Mouse (Mus musculus) intestine, postnatal 0 days (tissue): Measurements from ENCODE around the gene Hsd17b2. TPM values are rescaled to one million over a fixed set of nuclear protein-coding genes. Genes with fewer than 3 reads are reported as not detected.
A peak's percentile ranks its signal among the peaks of the same experiment; 100 is the strongest.

ENCODE experiments used
- ATAC-seq: fragments of 200-750 bp; cut with Nextera tagmentation; 2 replicates; pipeline ENCODE4 v1.8.0; 2017; ENCODE audit warnings: mild to moderate bottlenecking, moderate TSS enrichment, moderate library complexity
- H3K27ac ChIP-seq: fragments of 300-500 bp; sonication (generic); 2 replicates; pipeline ENCODE4 v1.5.1; 2014; ENCODE audit warnings: mild to moderate bottlenecking, low read depth, low read length, moderate library complexity
- H3K27me3 ChIP-seq: fragments of 300-500 bp; sonication (generic); replicated peaks from 2 replicates; pipeline ENCODE4 v1.6.1; 2014; ENCODE audit warnings: low read length, mixed read lengths; ENCODE audit not compliant: control insufficient read depth, insufficient read depth
- H3K36me3 ChIP-seq: fragments of 300-500 bp; sonication (generic); 2 replicates; pipeline ENCODE4 v1.6.1; 2014; ENCODE audit warnings: mild to moderate bottlenecking, moderate library complexity; ENCODE audit not compliant: control insufficient read depth, insufficient read depth
- H3K4me1 ChIP-seq: fragments of 300-500 bp; sonication (generic); replicated peaks from 2 replicates; pipeline ENCODE4 v1.6.1; 2014; ENCODE audit warnings: antibody characterized with exemption, low read length, mixed read lengths; ENCODE audit not compliant: control insufficient read depth, insufficient read depth
- H3K4me2 ChIP-seq: fragments of 300-500 bp; sonication (generic); replicated peaks from 2 replicates; pipeline ENCODE4 v1.6.1; 2014; ENCODE audit warnings: low read depth, mild to moderate bottlenecking, moderate library complexity
- H3K4me3 ChIP-seq: fragments of 300-500 bp; sonication (generic); 2 replicates; pipeline ENCODE4 v1.5.1; 2014; ENCODE audit warnings: low read depth, low read length
- H3K9ac ChIP-seq: fragments of 300-500 bp; sonication (generic); 2 replicates; pipeline ENCODE4 v1.6.1; 2014; ENCODE audit warnings: mild to moderate bottlenecking, low read depth, low read length
- H3K9me3 ChIP-seq: fragments of 300-500 bp; sonication (generic); 2 replicates; pipeline ENCODE4 v1.6.1; 2016; ENCODE audit warnings: mixed run types; ENCODE audit not compliant: control insufficient read depth
- CTCF ChIP-seq: sonication (generic); IDR thresholded peaks from 2 replicates; pipeline ENCODE4 v1.5.1; 2016; ENCODE audit warnings: low read depth, mild to moderate bottlenecking, control low read depth, antibody characterized with exemption, moderate library complexity
- WGBS: fragments of 180-500 bp; shearing (Covaris S2); extraction: QIAGEN DNeasy Blood & Tissue Kit; methylation state at CpG from one replicate; pipeline ENCODE4 v1.1.7; 2014; 5-methylcytosine and 5-hydroxymethylcytosine counted together
- polyA plus RNA-seq: library from polyadenylated mRNA; unstranded; fragments of >200 nt; fragmentation: Nextera tagmentation; extraction: Ambion mirVana; gene quantifications from 2 replicates; pipeline ENCODE4 v1.2.1, GENCODE M21; 2015

The Hsd17b2 gene
- polyA plus RNA-seq, 1 experiment from 2014 or later = 69.9 TPM

DNA sequence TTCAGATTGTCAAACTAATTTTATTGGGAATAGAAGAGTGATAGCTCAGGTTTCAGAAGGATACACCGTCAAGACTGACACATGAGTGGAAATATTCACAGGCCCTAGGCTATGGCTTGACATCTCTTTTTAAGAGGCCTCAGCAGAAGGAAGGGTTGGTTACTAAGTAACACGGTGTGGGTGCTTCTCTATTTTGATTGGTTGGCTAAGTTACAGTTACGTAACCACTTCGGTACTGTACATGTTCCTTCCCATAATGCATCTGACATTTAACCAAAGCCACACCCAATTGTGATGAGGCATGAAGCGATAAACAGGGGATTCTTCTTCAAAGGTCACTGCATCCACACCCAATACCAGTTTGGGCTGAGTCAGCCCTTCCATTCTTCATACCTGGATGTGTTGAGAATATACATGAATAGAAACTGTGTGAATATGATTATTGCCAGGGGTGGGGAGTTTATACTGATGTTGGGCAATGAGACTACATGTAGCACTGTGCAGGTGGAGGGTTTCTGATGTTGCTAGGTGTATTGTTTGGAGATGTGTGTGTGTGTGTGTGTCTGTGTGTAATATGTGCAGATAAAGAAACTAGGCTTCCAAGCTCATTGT lies 38.8 kb downstream of the Hsd17b2 start:
- Histone ChIP-seq H3K9me3 (no peaks in the 10 kb centered on the region), H3K27me3 (no peaks in the 10 kb centered on the region), H3K27ac (no peak overlapping the region), H3K4me1 (no peaks in the 10 kb centered on the region), H3K4me3 (no peak overlapping the region), H3K4me2 (no peak overlapping the region), H3K9ac (no peak overlapping the region), H3K36me3 (peaks cover 5% of the 10 kb centered on the region; the same call in 1 of the 2 replicates)
- peak; percentile 37; the same call in 1 of the 2 replicates for ATAC-seq
- 73% methylated on average over 5 of the region's 5 CpGs for WGBS
- TF ChIP-seq CTCF = no peak

DNA sequence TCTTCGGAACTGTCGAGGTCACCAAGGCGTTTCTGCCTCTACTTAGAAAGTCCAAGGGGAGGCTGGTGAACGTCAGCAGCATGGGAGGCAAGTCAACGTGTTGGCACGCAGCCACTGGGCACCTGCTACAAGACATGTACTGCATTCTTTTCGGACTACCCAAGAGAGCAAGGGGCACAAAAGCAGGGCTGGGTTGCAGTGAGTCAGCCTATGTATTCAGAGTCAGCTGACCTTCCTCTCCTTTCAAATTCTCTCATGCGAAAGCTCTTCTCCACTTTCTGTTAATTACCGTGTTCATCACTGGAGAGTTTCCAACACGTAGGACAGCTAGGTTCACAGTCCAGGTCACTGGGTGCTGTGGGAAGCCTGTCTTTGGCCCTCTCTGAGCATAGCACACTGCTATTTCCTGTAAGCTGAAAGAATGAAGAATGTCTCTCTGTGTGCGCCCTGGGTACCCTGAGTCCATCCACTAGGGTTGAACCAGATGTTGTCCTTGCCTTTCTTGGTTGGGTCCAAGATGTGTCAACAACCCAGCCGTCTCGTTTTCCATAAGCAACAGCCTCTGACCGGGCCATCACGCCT lies 40.8 kb downstream of the Hsd17b2 start:
- no peaks in the 10 kb centered on the region for H3K9me3 ChIP-seq
- H3K36me3 ChIP-seq = peaks cover 5% of the 10 kb centered on the region; the same call in 1 of the 2 replicates
- no peak overlapping the region for H3K27ac ChIP-seq
- no peak overlapping the region for H3K4me2 ChIP-seq
- no peaks in the 10 kb centered on the region for H3K4me1 ChIP-seq
- H3K27me3 ChIP-seq = no peaks in the 10 kb centered on the region
- ATAC-seq = peak; percentile 39; the same call in 1 of the 2 replicates
- no peak overlapping the region for H3K4me3 ChIP-seq
- 74% methylated on average over 15 of the region's 15 CpGs for WGBS
- TF ChIP-seq CTCF = no peak
- no peak overlapping the region for H3K9ac ChIP-seq

DNA sequence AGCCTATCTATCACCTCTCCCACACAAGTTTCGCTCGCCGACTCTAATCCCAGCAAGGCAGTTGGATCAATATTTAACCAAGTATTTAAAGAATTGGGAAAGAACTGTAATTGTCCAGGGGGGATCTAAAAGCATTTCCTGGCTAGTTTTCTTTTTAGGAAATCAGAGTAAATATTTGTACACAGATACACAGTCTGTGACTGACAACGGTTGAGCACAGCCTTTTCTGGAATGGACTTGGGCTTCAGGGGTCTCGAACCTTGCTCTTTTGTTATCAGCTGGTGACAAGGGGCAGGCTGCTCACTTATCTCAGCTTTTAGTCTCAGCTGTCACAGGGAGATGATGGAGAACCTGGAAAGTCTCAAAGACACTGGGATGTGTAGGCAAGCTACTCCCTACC lies 44.9 kb downstream of the Hsd17b2 start:
- Histone ChIP-seq H3K4me3 (no peak overlapping the region), H3K9me3 (no peaks in the 10 kb centered on the region), H3K36me3 (peaks cover 5% of the 10 kb centered on the region; the same call in 1 of the 2 replicates), H3K4me2 (no peak overlapping the region), H3K27ac (no peak overlapping the region), H3K9ac (no peak overlapping the region), H3K4me1 (no peaks in the 10 kb centered on the region), H3K27me3 (no peaks in the 10 kb centered on the region)
- no peak for TF ChIP-seq CTCF
- 73% methylated on average over 5 of the region's 5 CpGs for WGBS
- ATAC-seq = no peak

DNA sequence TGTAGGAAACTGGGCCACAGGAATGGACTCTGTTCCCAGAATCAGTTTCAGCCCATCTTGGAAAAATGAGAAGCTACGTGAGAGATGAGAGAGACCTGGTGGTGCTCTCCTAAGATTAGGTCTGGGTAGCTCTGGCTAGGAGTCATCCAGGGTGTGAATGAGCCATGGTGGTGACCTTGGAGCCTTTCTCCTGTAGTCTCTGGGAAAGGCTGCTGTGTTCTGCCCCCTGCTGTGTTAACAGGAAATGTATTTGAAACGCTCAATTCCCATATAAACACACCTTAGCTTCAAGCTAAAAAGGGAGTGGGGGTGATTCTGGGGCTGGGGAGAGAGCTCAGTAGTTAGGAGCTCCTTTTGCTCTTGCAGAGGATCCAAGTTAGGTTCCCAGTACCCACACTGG lies 45.7 kb downstream of the Hsd17b2 start:
- peaks cover 5% of the 10 kb centered on the region; the same call in 1 of the 2 replicates for H3K36me3 ChIP-seq
- H3K27me3 ChIP-seq = no peaks in the 10 kb centered on the region
- peak; percentile 34 for TF ChIP-seq CTCF
- H3K4me2 ChIP-seq = no peak overlapping the region
- no peak overlapping the region for H3K27ac ChIP-seq
- H3K4me3 ChIP-seq = no peak overlapping the region
- H3K9ac ChIP-seq = no peak overlapping the region
- ATAC-seq = no peak
- WGBS = 34% methylated on average over 2 of the region's 2 CpGs
- no peaks in the 10 kb centered on the region for H3K9me3 ChIP-seq
- H3K4me1 ChIP-seq = no peaks in the 10 kb centered on the region

DNA sequence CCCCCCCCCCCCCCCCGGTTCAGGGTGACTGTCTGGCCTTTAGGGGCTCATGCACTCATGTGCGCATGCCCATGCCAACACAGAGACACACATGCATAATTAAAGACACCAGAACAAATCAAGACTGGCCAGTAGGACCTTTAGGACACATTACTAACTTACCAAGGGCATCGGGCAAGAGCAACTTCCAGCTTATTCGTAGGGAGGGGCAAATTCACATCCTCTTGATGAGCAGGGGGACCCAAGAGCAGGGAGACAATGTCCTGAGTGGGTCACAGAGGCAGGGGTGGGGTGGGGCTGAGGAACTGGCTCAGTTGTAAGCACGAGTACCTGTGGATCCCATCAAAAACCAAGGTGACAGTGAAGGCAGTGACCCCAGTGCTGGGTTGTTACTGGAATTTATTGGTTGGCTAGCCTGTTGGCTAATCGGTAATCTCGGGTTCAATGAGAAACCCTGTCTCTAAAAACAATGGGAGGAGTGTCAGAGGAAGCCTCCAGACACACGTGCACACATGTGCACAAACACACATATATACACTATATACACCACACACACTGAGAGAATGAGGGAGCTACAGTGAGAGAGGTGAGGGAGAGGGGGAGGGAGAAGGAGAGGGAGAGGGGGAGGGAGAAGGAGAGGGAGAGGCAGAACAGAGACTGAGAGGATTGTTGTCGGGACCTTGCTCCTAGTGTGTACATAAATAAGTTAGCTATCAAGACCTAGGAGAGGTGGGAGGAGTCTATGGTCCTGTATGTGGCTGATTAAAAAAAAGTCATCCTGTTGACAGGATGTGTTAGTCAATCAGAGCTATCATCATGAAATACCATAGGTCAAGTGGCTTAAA lies 46.4 kb downstream of the Hsd17b2 start:
- Histone ChIP-seq H3K27ac (no peak overlapping the region), H3K9me3 (no peaks in the 10 kb centered on the region), H3K4me3 (no peak overlapping the region), H3K4me1 (no peaks in the 10 kb centered on the region), H3K4me2 (no peak overlapping the region), H3K27me3 (no peaks in the 10 kb centered on the region), H3K36me3 (peaks cover 5% of the 10 kb centered on the region; the same call in 1 of the 2 replicates), H3K9ac (no peak overlapping the region)
- WGBS = 63% methylated on average over 8 of the region's 9 CpGs
- ATAC-seq = no peak
- no peak for TF ChIP-seq CTCF

DNA sequence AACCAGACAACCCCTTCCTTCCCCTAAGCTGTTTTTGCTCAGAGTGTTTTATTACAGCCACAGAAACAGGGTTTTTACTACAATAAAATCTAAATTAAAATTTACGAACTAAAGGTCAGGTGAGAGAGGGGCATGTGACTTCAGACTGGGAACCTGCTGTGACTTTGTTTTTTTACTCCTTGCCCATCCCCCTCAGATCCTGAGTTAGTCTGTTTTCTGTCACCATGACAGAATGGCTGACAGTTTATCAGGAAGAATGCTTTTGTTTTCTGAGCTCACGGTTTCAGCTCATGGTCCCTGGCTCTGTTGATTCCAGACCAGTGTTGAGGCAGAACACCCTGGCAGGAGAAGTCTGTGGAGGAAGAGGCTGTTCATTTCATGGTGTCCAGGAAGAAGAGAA lies 47.7 kb downstream of the Hsd17b2 start:
- Histone ChIP-seq H3K27me3 (no peaks in the 10 kb centered on the region), H3K9ac (no peak overlapping the region), H3K9me3 (no peaks in the 10 kb centered on the region), H3K27ac (no peak overlapping the region), H3K4me3 (no peak overlapping the region), H3K4me1 (no peaks in the 10 kb centered on the region), H3K36me3 (no peaks in the 10 kb centered on the region; the same call in 1 of the 2 replicates), H3K4me2 (no peak overlapping the region)
- TF ChIP-seq CTCF = no peak
- WGBS = 72% methylated on average over 2 of the region's 2 CpGs
- no peak for ATAC-seq
